Mouse (Mus musculus) forebrain, postnatal 0 days (tissue): Measurements from ENCODE around the gene Chid1. TPM values are rescaled to one million over a fixed set of nuclear protein-coding genes. Genes with fewer than 3 reads are reported as not detected.

ENCODE experiments used
- ATAC-seq: fragments of 200-750 bp; cut with Nextera tagmentation; 2 replicates; pipeline ENCODE4 v1.8.0; 2017; ENCODE audit warnings: mild to moderate bottlenecking, moderate library complexity
- DNase-seq: peaks from one replicate; pipeline ENCODE4 v3.0.0-alpha.2; 2015
- H3K27ac ChIP-seq: fragments of 300-500 bp; sonication (generic); 2 replicates; pipeline ENCODE4 v1.5.1; 2014; ENCODE audit warnings: low read depth, mild to moderate bottlenecking, antibody characterized with exemption, low read length, moderate library complexity, mixed read lengths
- H3K27me3 ChIP-seq: fragments of 300-500 bp; sonication (generic); 2 replicates; pipeline ENCODE4 v1.6.1; 2014; ENCODE audit warnings: mild to moderate bottlenecking, low read length, mixed read lengths; ENCODE audit not compliant: insufficient read depth
- H3K36me3 ChIP-seq: fragments of 300-500 bp; sonication (generic); 2 replicates; pipeline ENCODE4 v1.6.1; 2014; ENCODE audit warnings: mild to moderate bottlenecking, moderate library complexity; ENCODE audit not compliant: insufficient read depth
- H3K4me1 ChIP-seq: fragments of 300-500 bp; sonication (generic); 2 replicates; pipeline ENCODE4 v1.6.1; 2014; ENCODE audit warnings: antibody characterized with exemption; ENCODE audit not compliant: insufficient read depth
- H3K4me2 ChIP-seq: fragments of 300-500 bp; sonication (generic); 2 replicates; pipeline ENCODE4 v1.6.1; 2014; ENCODE audit warnings: low read depth, mild to moderate bottlenecking, moderate library complexity
- H3K4me3 ChIP-seq: fragments of 300-500 bp; sonication (generic); 2 replicates; pipeline ENCODE4 v1.5.1; 2014; ENCODE audit warnings: low read depth, low read length, mixed read lengths
- H3K9ac ChIP-seq: fragments of 300-500 bp; sonication (generic); 2 replicates; pipeline ENCODE4 v1.6.1; 2014; ENCODE audit warnings: mild to moderate bottlenecking
- H3K9me3 ChIP-seq: fragments of 300-500 bp; sonication (generic); 2 replicates; pipeline ENCODE4 v1.6.1; 2016; ENCODE audit warnings: low read length
- CTCF ChIP-seq: sonication (generic); IDR thresholded peaks from 2 replicates; pipeline ENCODE4 v1.5.1; 2016; ENCODE audit warnings: antibody characterized with exemption, control low read depth, low read depth
- WGBS: fragments of 180-500 bp; shearing (Covaris S2); extraction: QIAGEN DNeasy Blood & Tissue Kit; methylation state at CpG from one replicate; pipeline ENCODE4 v1.1.7; 2014; 5-methylcytosine and 5-hydroxymethylcytosine counted together
- polyA plus RNA-seq: library from polyadenylated mRNA; unstranded; fragments of >200 nt; fragmentation: Nextera tagmentation; extraction: Ambion mirVana; gene quantifications from 2 replicates; pipeline ENCODE4 v1.2.1, GENCODE M21; 2015
- total RNA-seq: library from RNA; depleted of rRNA; stranded (reverse); fragments of >200 nt; gene quantifications from 2 replicates; pipeline ENCODE4 v1.2.3, GENCODE M21; 2014

Chid1 gene
- total and polyA plus RNA-seq, 2 experiments from 2014 or later, result 42.0 TPM

DNA sequence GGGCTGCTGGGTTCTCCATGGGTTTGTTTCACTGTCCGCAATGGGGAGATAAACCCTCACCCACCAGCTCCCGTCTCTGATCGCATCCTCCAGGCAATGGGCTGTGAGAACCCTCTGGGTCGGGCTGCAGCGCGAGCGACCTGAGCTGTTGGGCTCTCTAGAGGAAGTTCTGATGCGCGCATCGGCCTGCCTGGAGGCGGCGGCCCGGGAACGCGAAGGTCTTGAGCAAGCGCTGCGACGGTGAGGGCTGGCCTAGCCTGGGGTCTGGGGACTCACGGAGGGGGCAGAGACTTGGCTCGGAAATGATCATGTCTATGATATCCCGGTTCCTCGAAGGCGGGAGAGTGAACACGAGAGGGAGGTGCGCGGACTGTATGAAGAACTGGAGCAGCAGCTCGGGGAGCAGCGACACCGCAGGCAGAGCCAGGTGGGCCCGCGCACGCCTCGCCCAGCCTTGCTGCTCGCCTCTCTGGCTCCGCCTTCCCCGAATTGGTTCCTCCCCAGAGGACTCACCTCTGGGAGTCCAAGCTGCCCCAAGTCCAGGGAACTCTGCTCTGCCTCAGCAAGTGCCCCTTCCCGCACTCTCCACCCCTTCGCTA lies 75.0 kb downstream of the Chid1 start:
- 8% methylated on average over 38 of the region's 38 CpGs for WGBS
- Histone ChIP-seq H3K4me3 (peak overlapping the region; percentile 16), H3K4me2 (peak overlapping the region; percentile 24), H3K27ac (no peak overlapping the region), H3K36me3 (peaks cover 8% of the 10 kb centered on the region), H3K27me3 (peaks cover 48% of the 10 kb centered on the region), H3K9ac (no peak overlapping the region), H3K4me1 (peaks cover 19% of the 10 kb centered on the region; the same call in 1 of the 2 replicates), H3K9me3 (no peaks in the 10 kb centered on the region)
- no peak for DNase-seq
- TF ChIP-seq CTCF, result no peak
- no peak for ATAC-seq

- peaks cover 48% of the 10 kb centered on the region for H3K27me3 ChIP-seq
- H3K4me3 ChIP-seq, result no peak overlapping the region
- H3K4me1 ChIP-seq, result peaks cover 15% of the 10 kb centered on the region; the same call in 1 of the 2 replicates
- no peak for TF ChIP-seq CTCF
- WGBS, result 23% methylated on average over 12 of the region's 12 CpGs
- H3K9me3 ChIP-seq, result no peaks in the 10 kb centered on the region
- H3K9ac ChIP-seq, result no peak overlapping the region
- peak overlapping the region; percentile 24 for H3K4me2 ChIP-seq
- peaks cover 12% of the 10 kb centered on the region for H3K36me3 ChIP-seq
- no peak overlapping the region for H3K27ac ChIP-seq
- DNase-seq (no peak), ATAC-seq (no peak)
Measured at GRCm38 (mm10) chr7:141463824-141464602, 75.6 kb downstream of the Chid1 start.

GRCm38 (mm10) chr7:141462333-141462821 lies 77.3 kb downstream of the Chid1 start:
- no peak overlapping the region for H3K27ac ChIP-seq
- H3K9ac ChIP-seq, result peak overlapping the region; percentile 45; the same call in 1 of the 2 replicates
- H3K4me2 ChIP-seq, result peak overlapping the region; percentile 68
- DNase-seq (no peak), ATAC-seq (no peak)
- no peak for TF ChIP-seq CTCF
- no peaks in the 10 kb centered on the region for H3K9me3 ChIP-seq
- WGBS, result 21% methylated on average over 5 of the region's 5 CpGs
- H3K27me3 ChIP-seq, result peaks cover 48% of the 10 kb centered on the region
- H3K36me3 ChIP-seq, result peaks cover 16% of the 10 kb centered on the region
- H3K4me3 ChIP-seq, result peak overlapping the region; percentile 34; the same call in 1 of the 2 replicates
- H3K4me1 ChIP-seq, result peaks cover 6% of the 10 kb centered on the region; the same call in 1 of the 2 replicates

DNA sequence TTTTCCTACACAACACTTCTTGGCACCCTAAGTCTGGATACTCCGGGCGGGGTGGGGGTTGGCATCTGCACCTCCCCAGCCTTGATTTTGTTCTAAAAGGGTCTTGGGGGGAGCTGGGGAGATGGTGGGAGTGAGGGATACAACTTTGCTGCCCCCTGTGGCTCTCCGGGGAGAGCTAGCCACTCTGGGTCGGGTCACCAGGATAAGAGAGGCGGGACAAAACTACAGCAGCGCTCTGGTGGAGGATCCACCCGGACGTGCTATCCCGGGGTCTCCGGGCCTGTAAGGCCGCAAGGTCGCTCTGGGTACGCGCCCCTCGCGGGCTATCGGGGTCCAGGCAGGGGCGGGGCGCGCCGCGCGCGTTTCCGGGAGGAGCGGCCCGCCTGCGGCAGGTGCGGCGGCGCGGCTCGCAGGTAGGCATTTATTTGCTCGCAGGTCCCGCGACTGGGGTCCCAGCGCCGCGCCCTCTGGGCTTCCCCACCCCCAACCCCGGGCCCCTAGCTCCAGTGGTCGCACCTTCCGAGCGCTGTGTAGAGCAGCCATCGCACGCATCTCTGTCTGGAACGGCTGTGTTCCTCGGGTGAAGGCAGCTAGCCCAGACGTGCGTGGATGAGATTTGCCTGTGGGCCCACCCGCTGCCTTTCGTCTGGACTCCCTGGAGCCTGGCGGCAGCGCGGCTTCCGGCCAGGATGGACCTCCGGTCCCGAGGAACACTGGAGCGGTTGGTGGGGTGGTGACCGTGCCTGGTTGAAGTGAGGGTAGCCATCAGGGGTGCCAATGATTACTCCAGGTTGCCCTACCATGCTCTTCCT lies 77.9 kb downstream of the Chid1 start:
- DNase-seq, result no peak
- H3K27me3 ChIP-seq, result peaks cover 48% of the 10 kb centered on the region
- H3K36me3 ChIP-seq, result peaks cover 16% of the 10 kb centered on the region
- peak overlapping the region; percentile 34 for H3K4me3 ChIP-seq
- H3K4me1 ChIP-seq, result peaks cover under 1% of the 10 kb centered on the region; the same call in 1 of the 2 replicates
- WGBS, result 3% methylated on average over 57 of the region's 59 CpGs
- H3K9ac ChIP-seq, result peak overlapping the region; percentile 45
- no peak; the same call in 1 of the 2 replicates for TF ChIP-seq CTCF
- no peaks in the 10 kb centered on the region for H3K9me3 ChIP-seq
- ATAC-seq, result no peak
- H3K27ac ChIP-seq, result no peak overlapping the region
- peak overlapping the region; percentile 68 for H3K4me2 ChIP-seq

DNA sequence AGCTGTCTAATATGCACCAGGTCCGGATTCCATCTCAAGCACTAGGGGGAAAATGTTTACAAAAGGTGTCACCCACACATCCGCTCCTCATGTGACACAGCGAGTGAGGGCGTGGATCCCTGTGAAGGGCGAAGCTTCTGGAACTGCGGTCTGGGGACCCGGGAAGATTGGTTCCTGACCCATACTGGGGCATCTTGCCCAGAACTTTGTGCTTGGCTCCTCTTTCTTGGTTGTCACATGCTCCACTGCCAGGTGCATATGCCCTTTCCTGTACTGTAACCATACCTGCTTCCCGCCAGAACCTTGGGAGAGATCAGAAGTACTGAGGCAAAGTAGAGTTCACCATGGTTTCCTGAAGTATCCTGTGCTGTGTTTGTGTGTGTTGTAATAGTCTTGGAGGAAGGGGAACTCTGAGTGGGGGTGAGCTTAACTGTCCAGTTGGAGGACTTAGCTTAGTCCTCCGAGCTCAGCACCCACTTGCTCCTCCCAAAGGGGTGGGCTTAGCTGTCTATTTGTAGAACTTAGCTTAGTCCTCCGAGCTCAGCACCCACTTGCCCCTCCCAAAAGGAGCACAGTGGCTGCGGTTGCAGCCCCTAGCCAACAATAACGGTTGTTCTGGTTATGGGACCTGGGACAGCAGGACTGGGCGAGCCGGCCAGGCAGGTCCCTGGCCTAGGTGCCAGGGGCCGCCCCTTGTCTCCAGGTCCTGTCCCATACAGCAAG lies 79.1 kb downstream of the Chid1 start, which contains the start of gene Cracr2b:
Gene Cracr2b, plus strand, starts transcription at position 704 of the 723 bp plus-strand sequence.
- H3K27ac ChIP-seq, result no peak within 1 kb of the TSS
- H3K27me3 ChIP-seq, result peaks cover 41% of the 10 kb centered on the region
- no peak for TF ChIP-seq CTCF
- peak within 1 kb of the TSS; percentile 34 for H3K4me3 ChIP-seq
- peak within 1 kb of the TSS; percentile 45 for H3K9ac ChIP-seq
- peak within 1 kb of the TSS; percentile 68 for H3K4me2 ChIP-seq
- 74% methylated on average over 15 of the region's 15 CpGs for WGBS
- H3K4me1 ChIP-seq, result peaks cover 9% of the 10 kb centered on the region
- DNase-seq, result no peak
- no peaks in the 10 kb centered on the region for H3K9me3 ChIP-seq
- ATAC-seq, result no peak
- H3K36me3 ChIP-seq, result peaks cover 16% of the 10 kb centered on the region

DNA sequence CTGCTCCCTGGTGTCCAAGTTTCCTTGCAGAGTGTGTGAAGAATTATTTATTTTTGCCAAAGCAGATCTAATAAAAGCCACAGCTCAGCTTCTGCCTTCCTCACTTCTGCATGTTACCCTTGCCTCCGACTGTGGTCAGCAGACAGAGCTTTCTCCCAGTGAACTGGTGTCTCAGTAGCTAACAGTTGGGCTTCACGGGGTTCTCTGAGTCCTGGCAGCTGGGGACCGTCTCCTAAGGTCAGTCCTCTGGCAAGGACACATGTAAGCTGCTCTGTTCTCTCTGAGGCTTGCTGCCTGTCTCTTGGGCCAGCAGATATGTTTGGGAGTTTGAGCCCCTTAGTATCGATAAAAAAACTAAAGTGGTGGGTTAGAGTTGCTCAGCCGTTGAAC lies 79.7 kb downstream of the Chid1 start:
- ATAC-seq, result no peak
- Histone ChIP-seq H3K4me2 (no peak overlapping the region), H3K36me3 (peaks cover 16% of the 10 kb centered on the region), H3K9me3 (no peaks in the 10 kb centered on the region), H3K4me3 (no peak overlapping the region), H3K27ac (no peak overlapping the region), H3K4me1 (peaks cover 9% of the 10 kb centered on the region), H3K27me3 (peaks cover 36% of the 10 kb centered on the region), H3K9ac (no peak overlapping the region)
- no peak for DNase-seq
- WGBS, result 77% methylated on average over 5 of the region's 5 CpGs
- no peak for TF ChIP-seq CTCF
